Mouse (Mus musculus) cerebellum, postnatal 14 days (tissue): ENCODE measurements at regions not wholly inside any gene's neighbourhood (a gene's known extent, or its start where the extent isn't known, plus 50 kb on each side); places are given as distances from the start of the nearest gene placed in this dataset.
A peak's percentile ranks its signal among the peaks of the same experiment; 100 is the strongest.

Experiments
- DNase-seq, 2 experiments: peaks; one replicate each; pipeline ENCODE4 v3.0.0; 2021; ENCODE audit warnings: mixed read lengths in 2 of 2

DNA sequence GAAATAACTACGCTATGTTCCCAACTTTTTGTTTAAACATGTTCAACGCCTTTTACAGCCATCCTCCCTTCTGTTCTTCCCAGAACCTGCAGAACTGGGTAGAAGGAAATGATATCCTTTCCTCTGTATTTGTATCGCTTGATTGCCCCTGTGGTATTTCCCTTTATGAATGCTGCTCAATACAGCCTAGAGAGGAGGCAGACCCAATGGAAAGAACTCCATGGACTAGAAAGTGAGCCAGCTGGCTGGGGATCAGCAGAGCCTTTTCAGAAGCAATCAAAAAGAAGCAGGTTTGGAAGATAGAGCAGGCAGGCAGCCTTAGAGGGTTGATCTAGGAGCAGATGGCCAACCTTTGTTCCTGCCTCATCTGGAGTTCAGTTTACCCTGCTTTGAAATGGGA lies 233.8 kb upstream of the Atp11b start:
- peak; percentile 15 to 16 for DNase-seq

DNA sequence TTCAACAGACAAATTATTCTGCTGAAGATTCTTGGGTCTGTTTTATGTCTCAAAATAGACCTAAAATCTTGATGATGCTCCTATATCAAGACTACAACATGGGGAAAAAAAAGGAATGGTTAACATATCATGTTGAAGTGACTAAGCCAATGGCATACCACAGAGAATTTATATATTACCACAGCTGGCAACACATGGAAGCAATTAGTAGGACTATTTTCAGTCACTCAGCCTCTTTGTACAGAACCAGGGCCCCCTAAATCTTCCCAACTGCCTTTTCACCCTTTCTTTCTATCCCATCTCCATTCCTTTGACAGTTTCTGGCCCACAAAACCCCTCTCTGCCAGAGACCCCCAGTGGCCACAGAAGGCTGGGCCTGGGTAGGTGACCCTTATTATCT lies 206.2 kb upstream of the Atp11b start:
- no peak for DNase-seq

DNA sequence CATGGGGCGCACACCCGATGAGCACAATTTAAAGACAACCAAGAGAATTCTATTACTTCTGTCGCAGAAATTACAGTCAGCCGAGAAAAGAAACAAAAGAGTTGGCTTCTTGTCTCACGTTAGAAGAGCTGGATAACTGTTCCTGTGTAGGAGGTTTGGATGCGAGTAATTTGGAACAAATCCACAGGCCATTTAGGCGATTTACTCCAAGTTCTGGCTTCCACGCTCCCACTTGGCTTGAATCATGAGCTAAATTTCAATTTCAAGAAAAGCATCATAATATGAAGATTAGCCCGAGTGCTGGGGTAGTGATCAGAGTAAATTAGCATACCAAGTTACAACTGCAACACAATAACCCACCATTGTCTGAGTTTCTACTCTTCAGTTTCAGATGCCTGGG lies 202.1 kb upstream of the Atp11b start:
- no peak for DNase-seq

DNA sequence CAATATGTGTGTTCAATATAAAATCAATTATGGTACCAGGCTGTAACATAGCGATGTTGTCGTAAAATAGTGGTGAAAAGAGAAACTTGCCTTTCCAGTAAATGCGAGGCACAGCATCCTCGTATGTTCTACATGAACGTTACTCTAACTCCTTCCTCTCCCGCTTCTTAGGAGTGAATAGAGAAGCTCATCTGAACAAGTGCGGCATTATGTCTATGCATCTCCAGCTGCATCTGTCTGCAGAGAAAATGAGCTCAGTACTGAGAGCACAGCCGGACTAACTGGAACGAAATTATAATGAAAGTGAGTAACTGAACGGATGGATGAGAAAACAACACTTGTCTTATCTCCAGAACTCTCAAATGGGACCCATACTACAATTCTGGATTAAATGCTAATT lies 193.5 kb upstream of the Atp11b start:
- no peak for DNase-seq

DNA sequence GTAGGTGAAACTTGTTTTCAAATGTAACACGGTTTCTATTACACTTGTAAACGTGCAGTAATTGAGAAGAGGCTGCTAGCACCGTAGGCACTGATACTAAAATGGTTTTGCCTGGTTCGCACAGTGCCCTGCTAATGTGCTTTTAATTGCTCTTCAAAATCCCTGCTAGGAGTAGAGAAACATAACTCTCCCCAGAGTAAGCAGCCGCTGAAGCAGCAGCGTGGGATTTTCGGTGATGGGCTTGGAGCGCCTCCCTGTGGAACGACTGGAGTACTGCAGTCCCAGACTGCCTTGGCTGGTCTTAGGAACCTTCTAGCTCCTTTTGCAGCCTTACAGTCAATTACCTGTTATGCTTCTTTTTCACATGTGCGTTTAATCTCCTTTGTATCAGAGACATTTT lies 179.5 kb upstream of the Atp11b start:
- peak; percentile 53 to 60 for DNase-seq
